Mouse (Mus musculus) heart, postnatal 36 days (tissue): ENCODE measurements around the gene Bcl2l1. TPM values are rescaled to one million over a fixed set of nuclear protein-coding genes. Genes with fewer than 3 reads are reported as not detected.

Source experiments
- DNase-seq, 2 experiments: peaks; one replicate each; pipeline ENCODE4 v3.0.0; 2021 to 2022
- intact Hi-C: fragments of 180-260 bp; cut with DNase I; formaldehyde crosslinking; loops from one replicate; pipeline ENCODE4 v1.15.1; 2025
- total RNA-seq, 2 experiments: library from RNA; stranded (reverse); gene quantifications; 2 replicates each; pipeline ENCODE4 v1.2.3; 2021

Gene Bcl2l1
- total RNA-seq, 2 experiments from 2014 or later = 52.5 to 73.5 TPM

DNA sequence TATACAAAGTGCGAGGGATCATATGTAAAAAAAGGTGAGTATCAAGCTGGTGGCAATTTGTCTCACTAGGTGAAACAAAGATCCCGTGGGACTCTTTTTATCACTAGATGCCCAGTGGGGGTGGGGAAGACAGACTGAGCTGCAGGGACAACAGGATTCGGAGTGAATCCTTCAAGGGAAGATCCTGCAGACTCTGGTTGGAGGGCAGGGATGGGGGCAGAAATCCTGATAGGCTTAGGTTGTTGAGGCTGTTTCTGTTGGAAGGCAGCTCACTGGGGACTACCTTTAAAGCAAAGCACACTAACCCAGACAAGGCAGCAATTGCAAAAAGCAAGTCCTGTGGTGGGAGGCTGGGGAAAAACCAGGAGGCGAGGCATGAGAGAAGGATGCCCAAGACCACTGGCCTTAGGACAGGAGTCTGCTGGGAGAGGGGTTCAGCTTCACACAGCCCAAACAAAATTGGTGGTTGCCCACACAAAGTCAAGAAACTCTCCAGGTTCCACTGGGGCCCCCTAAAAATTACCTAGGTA lies 6.3 kb downstream of the Bcl2l1 start:
- intact Hi-C loops = no loop called here
- no peak for DNase-seq

DNA sequence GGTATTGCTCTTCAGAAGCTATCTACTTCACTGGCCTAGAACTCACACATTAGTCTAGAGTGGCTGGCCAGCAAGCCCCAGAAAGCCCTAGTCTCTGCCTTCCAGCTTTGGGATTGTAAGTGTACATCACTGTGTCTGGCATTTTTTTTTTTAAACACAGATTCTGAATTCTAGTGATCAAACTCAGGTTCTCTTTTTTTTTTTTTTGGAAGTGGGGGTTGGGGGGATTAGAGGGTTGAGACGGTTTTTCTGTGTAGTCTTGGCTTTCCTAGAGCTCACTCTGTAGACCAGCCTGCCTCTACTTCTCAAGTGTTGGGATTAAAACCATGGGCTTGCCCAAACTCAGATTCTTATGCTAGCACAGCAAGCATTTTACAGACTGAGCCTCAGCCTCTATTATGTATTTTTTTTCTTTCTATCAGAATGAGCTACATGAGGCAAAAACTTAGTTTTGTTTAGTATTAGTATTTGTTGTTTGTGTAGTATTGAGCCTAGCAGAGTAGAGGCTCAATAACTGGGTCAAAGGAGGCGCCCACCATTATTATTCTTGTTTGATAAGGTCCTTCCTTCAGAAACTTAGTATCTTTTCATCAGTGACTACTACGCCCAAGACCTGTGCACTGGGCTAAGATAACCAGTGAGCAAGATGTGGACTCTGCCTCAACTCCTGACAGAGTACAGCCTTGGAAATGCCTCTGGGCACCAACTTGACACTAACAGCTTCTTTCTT lies 6.9 kb downstream of the Bcl2l1 start:
- intact Hi-C loops = no loop called here
- no peak for DNase-seq

DNA sequence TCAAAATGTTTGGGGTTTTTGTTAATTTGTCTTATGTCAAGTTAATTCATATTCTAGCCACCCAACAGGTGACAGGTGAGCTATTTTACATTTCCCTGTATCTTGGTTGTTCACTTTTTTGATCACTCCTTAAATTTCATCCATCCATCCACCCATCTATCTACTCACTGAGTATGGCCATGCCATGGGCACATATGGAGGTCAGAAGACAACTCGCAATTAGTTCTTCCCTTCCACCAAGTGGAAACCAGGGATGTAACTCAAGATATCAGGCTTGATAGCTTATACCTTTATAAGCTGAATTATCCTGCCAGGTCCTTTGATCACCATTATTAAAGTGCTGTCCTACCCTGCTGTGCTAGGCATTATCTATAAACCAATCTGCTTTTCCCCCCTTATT lies 7.8 kb downstream of the Bcl2l1 start:
- intact Hi-C loops = no loop called here
- no peak for DNase-seq

DNA sequence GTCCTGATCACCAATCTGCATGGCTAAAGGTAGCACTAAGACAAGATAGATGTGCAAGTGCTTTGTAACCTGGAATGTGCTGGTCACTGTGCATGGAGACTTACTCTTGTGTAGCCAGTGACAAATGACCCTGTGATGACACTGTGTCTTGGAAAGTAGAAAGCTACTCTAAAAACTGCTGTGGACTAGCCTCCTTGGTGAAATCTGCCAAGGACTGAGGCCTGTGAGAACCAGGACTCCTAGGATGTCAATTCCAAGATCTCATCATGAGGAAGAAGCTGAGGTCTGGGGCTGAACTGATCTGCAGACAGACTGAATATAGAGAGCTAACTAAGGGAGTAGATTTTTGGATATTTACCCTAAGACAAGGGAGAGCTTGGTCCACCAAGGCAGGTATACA lies 10.0 kb downstream of the Bcl2l1 start:
- no peak for DNase-seq
- intact Hi-C loops = loop anchor here (1.0 to 2.0 kb wide), 2 partner anchors 8 to 81 kb away; no protein-coding TSS in a partner anchor

DNA sequence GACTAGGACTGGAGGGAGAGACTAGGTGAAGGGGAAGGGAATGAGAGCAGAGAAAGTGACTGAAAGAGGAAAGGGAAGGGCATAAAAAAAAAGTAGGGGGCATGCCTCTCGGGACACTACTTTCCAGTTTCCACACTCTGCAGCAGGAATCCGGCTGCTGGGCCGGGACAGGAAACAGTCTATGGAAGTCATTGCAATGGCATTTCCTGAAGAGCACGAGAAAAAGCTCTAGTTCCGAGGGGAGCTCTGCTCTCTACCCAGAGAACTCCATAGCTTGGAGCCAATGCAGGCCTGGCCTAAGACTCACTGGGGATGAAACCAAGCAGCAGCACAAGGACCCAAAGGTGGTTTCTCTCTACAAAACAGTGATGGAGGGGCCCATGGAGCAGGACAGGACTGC lies 10.5 kb downstream of the Bcl2l1 start:
- DNase-seq = peak; percentile 65 to 73
- intact Hi-C loops = loop anchor here (1.0 to 2.0 kb wide), 2 partner anchors 8 to 80 kb away; no protein-coding TSS in a partner anchor

DNA sequence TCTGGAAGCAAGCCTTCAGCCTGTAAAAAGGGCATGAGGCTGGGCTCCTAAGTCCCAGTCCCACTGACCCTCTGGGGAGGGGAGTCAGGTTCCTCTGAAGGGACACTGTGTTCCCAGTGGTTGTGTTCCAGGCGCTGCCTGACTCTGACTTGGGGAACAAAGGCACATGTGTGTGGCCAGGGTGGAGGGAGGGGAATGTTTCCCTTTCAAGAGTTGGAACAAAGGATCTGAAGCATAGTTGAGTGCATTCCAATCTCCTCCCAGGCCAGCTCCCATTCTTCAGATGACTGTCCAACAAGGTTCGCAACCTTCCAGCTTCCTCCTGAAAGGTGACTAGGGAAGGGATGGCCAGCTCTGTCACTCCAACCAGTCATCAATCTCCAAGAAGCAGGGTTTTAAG lies 11.2 kb downstream of the Bcl2l1 start:
- intact Hi-C loops = loop anchor here (1.0 to 2.0 kb wide), 2 partner anchors 35 to 80 kb away; no protein-coding TSS in a partner anchor
- peak; percentile 73 to 77 for DNase-seq

DNA sequence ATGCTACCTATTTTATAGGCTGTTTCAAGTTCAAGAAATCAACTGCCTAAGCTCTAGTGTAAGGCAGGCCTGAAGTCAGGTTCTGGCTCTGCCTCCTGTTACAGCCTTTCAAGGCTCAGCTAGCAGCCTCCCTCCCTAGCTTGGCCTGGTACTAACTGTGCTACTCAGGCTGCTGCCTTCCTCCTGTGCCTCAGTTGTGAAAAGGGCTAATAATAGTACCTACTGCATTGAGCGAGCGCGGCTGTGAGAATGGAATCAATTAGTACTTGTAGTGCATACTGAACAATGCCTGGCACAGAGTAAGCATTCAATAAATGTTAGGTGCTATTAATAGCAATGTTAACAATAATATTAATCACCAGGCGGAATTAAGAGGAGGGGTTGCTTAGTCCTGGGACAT lies 11.6 kb downstream of the Bcl2l1 start:
- intact Hi-C loops = loop anchor here (1.0 to 2.0 kb wide), 2 partner anchors 35 to 79 kb away; no protein-coding TSS in a partner anchor
- DNase-seq = peak in 1 of 2 experiments; percentile 57

GRCm38 (mm10) chr2:152819097-152819624 lies 12.4 kb downstream of the Bcl2l1 start:
- intact Hi-C loops = no loop called here
- no peak for DNase-seq

GRCm38 (mm10) chr2:152818679-152819078 lies 12.8 kb downstream of the Bcl2l1 start:
- intact Hi-C loops = no loop called here
- DNase-seq = no peak

GRCm38 (mm10) chr2:152817596-152818291 lies 13.8 kb downstream of the Bcl2l1 start:
- intact Hi-C loops = no loop called here
- peak in 1 of 2 experiments; percentile 72 for DNase-seq

DNA sequence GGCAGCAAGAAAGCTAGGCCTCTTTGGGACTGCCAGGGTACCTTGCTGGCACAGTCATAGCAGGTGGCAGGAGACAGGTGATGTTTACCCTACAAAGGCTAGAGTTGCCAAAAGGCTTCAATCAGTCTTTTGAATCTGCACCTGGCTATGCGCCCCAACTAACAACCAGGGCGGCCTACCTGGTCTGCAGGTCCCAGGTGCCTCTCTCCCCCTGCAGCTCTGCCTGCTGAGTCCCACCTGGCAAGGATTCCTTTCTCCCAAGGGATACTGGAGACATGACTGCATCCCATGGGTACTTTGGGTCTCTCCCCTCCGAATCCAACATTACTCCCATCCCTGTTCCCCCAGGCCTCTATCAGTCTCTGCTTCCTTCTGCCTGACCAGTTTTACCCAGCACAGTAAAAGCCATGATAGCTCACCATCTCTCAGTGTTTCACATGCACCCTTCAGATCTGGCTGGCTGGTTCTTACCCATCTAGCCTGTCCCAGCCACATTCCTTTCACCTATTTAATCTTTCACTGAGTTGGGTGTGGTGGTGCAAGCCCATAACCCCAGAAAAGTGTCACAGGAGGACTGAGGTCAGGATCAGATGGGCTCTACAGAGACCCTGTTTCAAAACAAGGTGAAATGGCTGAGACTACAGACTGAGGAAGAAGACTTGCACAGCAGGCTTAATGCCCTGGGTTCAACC lies 14.7 kb downstream of the Bcl2l1 start:
- no peak for DNase-seq
- intact Hi-C loops = no loop called here

DNA sequence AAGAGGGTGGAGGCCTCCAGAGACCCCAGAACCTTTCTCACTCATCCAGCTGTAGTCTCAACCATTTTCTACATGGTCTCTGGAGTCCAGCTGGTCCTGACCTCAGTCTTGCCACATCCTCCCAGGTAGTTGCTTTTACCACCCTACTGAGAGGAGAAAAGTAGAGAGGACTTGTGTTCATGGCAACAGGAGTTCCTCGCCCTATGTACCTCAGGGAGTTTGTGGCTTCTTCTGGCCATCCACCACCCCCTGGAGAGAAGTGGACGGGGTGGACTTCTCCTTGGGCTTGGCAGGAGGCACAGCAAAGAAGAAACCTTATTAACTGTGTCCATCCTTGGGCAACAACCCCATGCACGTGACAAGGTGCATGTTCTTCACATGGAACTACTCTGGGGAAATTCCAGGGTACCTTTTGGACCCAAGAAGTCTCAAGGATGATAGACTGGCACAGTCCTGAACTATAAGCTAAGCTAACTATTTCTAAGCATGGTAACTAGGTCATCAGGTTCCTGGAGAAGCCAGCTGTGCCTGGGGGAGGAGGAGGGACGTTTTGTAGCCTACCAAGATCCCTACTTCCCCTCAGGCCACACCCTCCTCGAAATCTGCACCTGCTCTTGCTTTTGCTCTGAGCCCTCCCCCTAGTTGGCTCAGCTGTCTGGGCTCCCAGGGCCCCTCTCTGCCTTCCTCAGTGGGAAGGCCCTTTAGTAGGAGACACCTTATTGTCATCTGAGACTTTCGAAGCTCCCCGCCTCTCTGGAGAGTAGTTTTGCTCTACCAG lies 15.5 kb downstream of the Bcl2l1 start:
- no peak for DNase-seq
- intact Hi-C loops = no loop called here

DNA sequence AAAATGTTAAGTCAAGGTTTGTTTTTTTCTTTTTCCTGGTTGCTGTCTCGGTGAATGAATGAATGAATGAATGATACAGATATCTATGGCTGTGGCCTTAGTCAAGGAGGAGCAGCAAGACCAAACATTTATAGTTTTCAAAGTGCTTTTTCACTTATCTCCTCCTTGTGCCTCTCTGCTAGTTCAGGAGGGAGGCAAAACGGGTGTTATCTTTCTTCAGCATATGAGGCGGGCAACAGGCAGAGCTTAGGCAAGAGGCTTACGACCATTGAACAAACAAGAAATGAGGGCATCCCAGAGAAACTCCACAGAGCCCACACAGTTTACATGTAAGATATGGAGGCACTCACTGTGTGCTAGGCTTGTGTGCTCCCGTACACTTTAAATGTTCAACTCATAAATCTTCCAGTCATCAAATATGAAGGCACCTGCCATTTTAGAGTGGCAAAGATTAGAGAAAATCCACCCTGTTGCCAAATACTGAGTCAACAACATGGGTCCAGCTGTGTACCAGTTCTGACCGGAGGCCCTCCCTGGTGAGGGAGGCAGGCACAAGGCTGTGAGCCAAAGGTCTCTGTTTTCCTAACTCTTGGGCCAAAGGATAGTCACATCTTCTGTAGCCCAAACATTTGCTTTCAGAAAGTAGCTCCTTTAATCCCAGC lies 17.2 kb downstream of the Bcl2l1 start:
- intact Hi-C loops = no loop called here

GRCm38 (mm10) chr2:152813232-152813631 lies 18.3 kb downstream of the Bcl2l1 start:
- no peak for DNase-seq
- intact Hi-C loops = no loop called here

More for the DNA sequence above, 17.2 kb downstream of the Bcl2l1 start:
- DNase-seq = no peak

- no peak for DNase-seq
- intact Hi-C loops = no loop called here
These were observed 20.0 kb downstream of the Bcl2l1 start for GRCm38 (mm10) chr2:152811336-152812165.

DNA sequence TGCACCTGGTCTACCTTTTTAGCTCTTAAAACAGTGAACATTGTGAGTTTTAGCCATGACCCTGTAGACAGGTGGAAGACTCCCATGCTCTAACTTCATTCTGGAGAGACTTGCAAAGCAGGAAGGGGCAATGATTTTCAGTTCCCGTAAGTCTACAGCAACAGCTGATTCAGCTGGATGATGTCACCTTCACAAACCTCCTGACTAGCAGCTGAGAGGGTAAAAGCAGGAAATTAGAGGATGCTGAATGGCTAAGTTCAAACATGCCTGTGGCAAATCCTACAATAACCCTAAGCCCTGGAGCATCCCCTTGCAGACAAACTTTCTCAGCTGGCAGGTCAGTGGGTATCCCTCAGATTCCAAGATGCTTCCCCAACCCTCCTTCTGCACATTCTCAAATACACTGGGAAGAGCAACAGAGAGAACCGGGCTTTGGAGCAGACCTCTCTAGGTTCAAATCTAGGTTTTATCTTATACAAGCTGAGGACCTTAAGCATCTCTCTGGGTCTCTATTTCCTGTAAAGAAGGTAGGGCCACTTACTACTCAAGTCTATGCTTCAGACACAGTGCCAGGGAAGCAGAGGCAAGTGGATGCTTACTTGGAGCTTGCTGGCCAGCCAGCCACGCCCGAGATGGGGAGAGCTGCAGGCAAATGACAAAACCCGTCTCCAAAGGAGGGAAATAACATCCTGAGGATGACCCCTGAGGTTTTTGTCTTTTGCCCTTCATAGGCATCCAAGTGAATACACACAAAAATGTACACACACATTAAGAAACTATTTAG lies 21.2 kb downstream of the Bcl2l1 start:
- intact Hi-C loops = no loop called here
- no peak for DNase-seq

DNA sequence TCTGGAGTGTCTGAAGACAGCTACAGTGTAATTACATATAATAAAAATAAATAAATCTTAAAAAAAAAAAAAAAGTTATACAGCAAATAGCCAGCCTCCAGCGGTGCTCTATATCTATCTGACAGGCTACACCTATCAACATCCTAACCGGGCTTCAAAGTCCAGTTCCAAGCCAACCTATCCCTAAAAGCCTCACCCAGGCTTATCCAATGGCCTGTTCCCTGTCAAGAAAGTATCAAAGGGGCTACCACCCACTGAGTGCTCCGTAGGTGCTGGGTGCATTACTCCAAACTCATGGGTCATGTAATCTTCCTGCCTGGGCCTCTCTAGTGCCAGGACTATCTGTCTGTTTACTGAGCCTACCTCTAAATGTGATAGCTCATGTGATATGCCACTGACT lies 23.4 kb downstream of the Bcl2l1 start:
- no peak for DNase-seq
- intact Hi-C loops = no loop called here

DNA sequence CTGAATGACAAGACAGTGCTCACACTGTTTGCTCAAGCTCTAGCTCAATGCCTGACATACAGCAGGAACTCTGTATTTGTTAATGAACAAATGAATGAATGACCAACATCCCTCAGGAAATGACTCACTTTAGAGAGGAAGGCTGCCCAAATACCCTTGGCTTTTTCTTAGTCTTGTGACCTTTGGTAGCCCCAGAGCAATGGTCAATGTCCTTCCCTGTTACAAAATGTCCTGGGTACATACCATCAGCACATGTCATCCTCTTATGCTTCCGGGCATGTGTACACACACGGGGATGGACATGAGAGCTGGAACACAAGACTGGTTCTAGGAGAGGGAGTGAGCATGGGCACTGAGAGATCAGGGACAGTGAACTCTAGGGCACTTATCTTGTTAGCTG lies 25.5 kb downstream of the Bcl2l1 start:
- intact Hi-C loops = no loop called here
- DNase-seq = peak in 1 of 2 experiments; percentile 68
